Mouse (Mus musculus): ENCODE measurements around the gene Tekt3.

DNA sequence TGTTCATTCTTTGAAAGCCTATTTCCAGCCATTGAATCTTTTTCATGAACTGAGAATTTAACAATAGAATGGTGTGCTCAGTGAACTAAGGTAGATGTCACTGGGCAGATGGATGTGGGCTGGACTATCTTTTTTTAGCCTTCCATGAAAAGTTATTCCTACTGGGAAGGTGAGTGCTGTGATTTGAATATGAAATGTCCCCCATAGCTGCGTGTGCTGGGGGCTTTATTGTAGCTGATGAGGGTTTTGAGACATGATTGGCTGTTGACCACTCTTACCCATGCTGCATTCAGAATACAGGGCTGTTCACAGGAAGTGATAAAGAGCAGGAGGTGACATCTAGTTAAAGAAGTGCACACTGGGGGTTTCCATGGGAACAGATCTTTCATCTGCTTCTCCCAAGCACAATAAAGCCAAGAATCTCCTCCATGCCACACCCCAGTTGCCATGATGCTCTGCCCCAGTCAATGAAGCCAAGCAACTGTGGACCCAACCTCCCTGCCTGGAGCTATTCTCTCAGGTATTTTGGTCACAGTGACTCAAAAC, 47.8 kb downstream of the Tekt3 start:
- TF ChIP-seq FLI1 (IDR thresholded peaks at IDR 0.05; ENCODE audit: low read length) (no peak), GATA1 (IDR thresholded peaks at IDR 0.05; ENCODE audit: borderline replicate concordance, low read length) (no peak)

All from megakaryocyte, embryonic 14.5 days (primary cell).